8 mouse cellular contexts compared by ENCODE assay signal in the genomic region with DNA sequence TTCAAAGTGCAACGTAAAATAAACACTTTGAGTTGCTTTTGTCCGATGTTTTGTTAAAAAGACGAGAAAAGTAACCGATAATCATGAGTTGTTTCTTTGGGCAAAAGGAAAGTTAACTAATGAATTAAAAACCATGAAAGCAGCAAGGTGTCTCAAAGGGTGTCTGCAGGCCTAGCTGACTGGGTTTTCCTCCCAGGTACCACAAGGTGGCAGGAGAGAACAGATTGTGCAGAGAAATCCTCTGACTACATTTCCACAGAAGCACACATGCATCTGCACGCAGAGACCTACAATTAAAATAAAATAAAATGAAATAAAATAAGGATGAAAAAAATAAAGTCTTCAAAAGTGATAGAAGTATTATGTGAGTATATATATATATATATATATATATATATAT.
DNase-seq lines count a peak whose midpoint lies in the region; ATAC-seq and TF ChIP-seq lines count a peak whose summit lies in the region.

No protein-coding gene starts in this region.

- 51% methylated on average over 5 of the region's 5 CpGs for WGBS in kidney, adult 2 months
- 52% methylated on average over 5 of the region's 5 CpGs for WGBS in kidney, embryonic 16.5 days
- WGBS in forebrain, embryonic 16.5 days: 61% methylated on average over 5 of the region's 5 CpGs

- H3K36me3 ChIP-seq in kidney, adult 2 months (ENCODE audit: control insufficient read depth, insufficient read depth, low read length): no peaks in the 10 kb centered on the region
- no peaks in the 10 kb centered on the region for H3K36me3 ChIP-seq in kidney, embryonic 16.5 days (ENCODE audit: insufficient read depth, low read length)
- H3K36me3 ChIP-seq in forebrain, embryonic 16.5 days (ENCODE audit: control insufficient read depth, insufficient read depth): no peaks in the 10 kb centered on the region

- CTCF ChIA-PET in Patski (lab: Charles Lee): interaction anchor here (0.6 kb wide), 1 partner anchor 15 kb away, joined by 3 read pairs; no protein-coding TSS in a partner anchor

- no peak for TF ChIP-seq POLR2A in kidney, adult 2 months (IDR thresholded peaks at IDR 0.05; ENCODE audit: low read depth, low read length)

- H3K27me3 ChIP-seq in kidney, adult 2 months (replicated peaks; ENCODE audit: control insufficient read depth, insufficient read depth, low read length): no peaks in the 10 kb centered on the region; the same call in 1 of the 2 replicates
- no peaks in the 10 kb centered on the region for H3K27me3 ChIP-seq in kidney, embryonic 16.5 days (ENCODE audit: insufficient read depth, low read length)
- H3K27me3 ChIP-seq in Patski: no peaks in the 10 kb centered on the region
- no peaks in the 10 kb centered on the region for H3K27me3 ChIP-seq in forebrain, embryonic 16.5 days (replicated peaks; ENCODE audit: control insufficient read depth, insufficient read depth, low read length)

- no peaks in the 10 kb centered on the region for H3K9me3 ChIP-seq in kidney, embryonic 16.5 days (ENCODE audit: low read length)
- no peaks in the 10 kb centered on the region for H3K9me3 ChIP-seq in forebrain, embryonic 16.5 days (ENCODE audit: control insufficient read depth, low read length)

- H3K4me2 ChIP-seq in kidney, embryonic 16.5 days (replicated peaks; ENCODE audit: low read depth, low read length): no peak overlapping the region
- no peak overlapping the region for H3K4me2 ChIP-seq in forebrain, embryonic 16.5 days (ENCODE audit: low read length)

- H3K9ac ChIP-seq in kidney, embryonic 16.5 days (replicated peaks; ENCODE audit: low read length): no peak overlapping the region
- H3K9ac ChIP-seq in forebrain, embryonic 16.5 days (replicated peaks; ENCODE audit: low read depth, low read length): no peak overlapping the region

- POLR2A ChIA-PET in Patski (lab: Charles Lee): no interaction called here

- in situ Hi-C loops in Patski (cut with MboI; ENCODE audit: low pct_unique_long_range_greater_than_20kb): no loop called here

- no peak overlapping the region for H3K4me3 ChIP-seq in kidney, adult 2 months (ENCODE audit: insufficient read depth, low read depth, low read length)
- no peak overlapping the region for H3K4me3 ChIP-seq in kidney, embryonic 16.5 days (ENCODE audit: low read length)
- no peak overlapping the region for H3K4me3 ChIP-seq in forebrain, embryonic 16.5 days (replicated peaks; ENCODE audit: low read length)

- TF ChIP-seq CTCF in kidney, adult 2 months (conservative IDR thresholded peaks at IDR 0.05; ENCODE audit: insufficient read depth, insufficient read length, low read depth, low read length): peak; percentile 52
- peak; percentile 50 for TF ChIP-seq CTCF in Patski (IDR thresholded peaks at IDR 0.05)

- no peak overlapping the region for H3K27ac ChIP-seq in kidney, adult 2 months (ENCODE audit: insufficient read depth, low read depth, low read length)
- H3K27ac ChIP-seq in kidney, embryonic 16.5 days (ENCODE audit: low read length): no peak overlapping the region
- no peak overlapping the region for H3K27ac ChIP-seq in forebrain, embryonic 16.5 days (ENCODE audit: low read length)

- DNase-seq in kidney, adult 2 months: peak; percentile 29
- DNase-seq in Patski (ENCODE audit: low read depth, low spot score): no peak
- no peak for DNase-seq in testis, postnatal 14 days (ENCODE audit: low spot score)
- no peak for DNase-seq in thymus, postnatal 14 days
- DNase-seq in thymus, adult 18-20 months: no peak

- no peak; the same call in 1 of the 2 replicates for ATAC-seq in kidney, embryonic 16.5 days (ENCODE audit: low FRiP score, low TSS enrichment)
- no peak for ATAC-seq in Patski
- peak; percentile 77 for ATAC-seq in forebrain, embryonic 16.5 days
- ATAC-seq in megakaryocyte progenitor cell, adult 5-6 weeks (replicated peaks; ENCODE audit: poor library complexity): peak; percentile 48; the same call in 1 of the 2 replicates

- no peaks in the 10 kb centered on the region for H3K4me1 ChIP-seq in kidney, adult 2 months (ENCODE audit: control insufficient read depth, insufficient read depth, low read length)
- no peaks in the 10 kb centered on the region for H3K4me1 ChIP-seq in kidney, embryonic 16.5 days (ENCODE audit: insufficient read depth, low read length)
- H3K4me1 ChIP-seq in forebrain, embryonic 16.5 days (replicated peaks; ENCODE audit: control insufficient read depth, insufficient read depth, low read length): no peaks in the 10 kb centered on the region

Comparison
In these comparisons a context has a peak if more than half of its experiments do, and no peak if none do; other contexts are left out.
1. ATAC-seq: peak in forebrain, embryonic 16.5 days (single experiment) and megakaryocyte progenitor cell, adult 5-6 weeks (single experiment); none in kidney, embryonic 16.5 days (single experiment) and Patski (single experiment).